Mouse (Mus musculus) CH12F3 (cell line): ENCODE results near the gene Zswim3.

Experiments used
- in situ Hi-C: fragments of 300-500 bp; cut with MboI; formaldehyde crosslinking; loops from 2 replicates; pipeline ENCODE4 v1.14.3; 2020; ENCODE audit warnings: low sequenced_read_pairs

Zswim3 gene

GRCm38 (mm10) chr2:164804533-164805331 is at the start of gene Zswim3, which contains the start of gene Acot8:
Gene Zswim3 (plus strand): TSS chr2:164805098.
Gene Acot8 (minus strand): TSS chr2:164804882.
- in situ Hi-C loops, result no loop called here

DNA sequence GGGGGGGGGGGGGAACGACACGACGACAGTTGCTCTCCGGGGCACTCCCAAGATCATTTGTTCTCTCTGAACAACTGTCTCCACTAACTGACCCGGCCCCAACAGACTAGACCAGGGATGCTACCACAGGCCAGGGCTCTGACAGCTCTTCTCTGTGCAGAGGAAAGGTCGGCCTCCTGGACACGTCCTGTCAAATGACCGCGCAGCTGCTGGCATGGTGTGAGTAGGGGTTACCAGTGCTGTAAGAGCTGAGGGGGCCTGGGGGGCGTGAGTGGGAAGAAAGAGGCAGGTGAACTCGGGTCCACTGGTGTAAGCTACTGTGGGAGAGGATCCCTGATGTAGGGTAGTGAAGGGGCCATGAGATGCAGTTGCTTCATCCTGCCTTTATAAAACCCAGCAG is 47.1 kb upstream of the Zswim3 start:
- in situ Hi-C loops, result no loop called here

DNA sequence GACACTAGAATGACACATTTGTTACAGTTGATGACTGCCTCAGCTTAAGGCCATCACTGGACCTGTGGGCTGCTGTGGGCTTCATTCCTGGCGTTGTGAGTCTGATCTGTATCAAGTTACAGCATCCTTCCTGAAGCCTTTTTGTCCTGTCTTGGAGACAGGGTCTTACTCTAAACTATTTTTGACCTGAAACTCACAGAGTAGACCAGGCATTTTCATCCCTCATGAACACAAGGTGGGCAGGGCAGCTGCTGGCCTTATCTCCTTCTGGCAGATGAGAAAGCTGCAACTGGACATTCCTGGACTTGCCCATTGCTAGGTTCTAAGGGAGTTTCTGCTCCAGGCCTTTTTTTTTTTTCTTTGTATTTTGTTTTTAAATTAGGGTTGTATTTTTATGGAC is 46.2 kb upstream of the Zswim3 start:
- in situ Hi-C loops, result no loop called here

GRCm38 (mm10) chr2:164760059-164760833 is 44.7 kb upstream of the Zswim3 start:
- in situ Hi-C loops, result no loop called here

- in situ Hi-C loops, result no loop called here
Observed at GRCm38 (mm10) chr2:164761502-164761901, 43.4 kb upstream of the Zswim3 start.

GRCm38 (mm10) chr2:164761971-164762370 is 42.9 kb upstream of the Zswim3 start:
- in situ Hi-C loops, result no loop called here

DNA sequence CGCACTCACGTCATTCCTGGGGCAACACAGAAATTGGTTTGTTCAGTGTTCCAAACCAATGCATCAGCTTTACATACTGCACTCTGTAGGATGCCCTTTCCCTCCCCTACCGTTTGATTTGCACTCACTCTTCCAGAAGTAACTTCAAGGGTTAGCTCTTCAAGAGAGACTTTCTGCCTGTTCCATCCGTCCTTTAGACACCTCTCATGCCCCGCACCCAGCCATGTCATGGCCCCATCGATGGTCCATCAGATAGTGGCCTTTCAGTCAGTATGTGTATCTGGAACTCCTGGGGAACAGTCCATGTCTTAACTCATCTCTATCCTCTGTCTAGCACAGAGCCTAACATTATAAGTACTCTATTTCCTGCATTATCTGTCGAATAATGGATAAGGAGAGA is 42.3 kb upstream of the Zswim3 start:
- in situ Hi-C loops, result no loop called here

DNA sequence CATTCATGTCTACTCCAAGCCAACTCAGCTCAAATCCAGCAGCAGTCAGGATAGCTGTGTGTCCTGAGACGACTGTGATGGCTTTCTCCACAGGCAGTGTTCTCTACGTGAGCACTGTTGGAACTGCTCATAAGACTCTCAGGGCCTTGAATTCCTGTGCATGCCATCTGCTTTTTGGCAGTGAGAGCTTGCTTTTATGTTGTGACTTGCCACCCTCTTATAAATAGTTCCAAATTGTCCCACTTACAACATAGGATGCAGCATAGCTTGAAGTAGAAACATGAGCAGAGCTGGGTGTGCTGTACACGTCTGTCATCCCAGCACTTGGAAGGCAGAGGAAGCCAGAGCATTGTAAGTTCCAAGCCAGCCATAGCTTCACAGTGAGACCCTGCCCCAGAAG is 39.1 kb upstream of the Zswim3 start:
- in situ Hi-C loops, result no loop called here

GRCm38 (mm10) chr2:164767812-164768540 is 36.9 kb upstream of the Zswim3 start:
- in situ Hi-C loops, result no loop called here

GRCm38 (mm10) chr2:164769258-164770037 is 35.5 kb upstream of the Zswim3 start, which contains the start of gene Ube2c:
Gene Ube2c (plus strand): TSS chr2:164769898.
- in situ Hi-C loops, result no loop called here

GRCm38 (mm10) chr2:164770279-164770678 is 34.6 kb upstream of the Zswim3 start:
- in situ Hi-C loops, result no loop called here

- in situ Hi-C loops, result no loop called here
Observed at GRCm38 (mm10) chr2:164771123-164771522, 33.8 kb upstream of the Zswim3 start.

- in situ Hi-C loops, result no loop called here
Observed at GRCm38 (mm10) chr2:164773229-164773988, 31.5 kb upstream of the Zswim3 start.

DNA sequence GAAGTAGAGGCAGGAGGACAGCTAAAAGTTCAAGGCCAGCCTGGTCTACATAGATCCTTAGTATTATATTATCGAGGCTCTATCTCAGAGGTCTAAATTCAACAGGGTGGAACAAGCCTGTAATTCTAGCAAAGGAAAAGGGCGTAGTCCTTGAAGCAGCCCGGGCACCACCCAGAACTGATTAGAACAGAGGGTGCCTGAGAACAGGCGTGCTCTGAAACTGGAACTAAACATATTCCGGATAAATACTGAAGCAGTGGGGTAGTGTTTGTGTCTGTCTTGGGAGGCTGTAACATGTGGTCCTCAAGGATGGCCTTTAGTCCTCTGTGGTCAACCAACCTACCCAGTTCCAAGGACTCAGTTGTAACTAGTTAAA is 30.9 kb upstream of the Zswim3 start:
- in situ Hi-C loops, result no loop called here

- in situ Hi-C loops, result no loop called here
Observed at GRCm38 (mm10) chr2:164776130-164776529, 28.8 kb upstream of the Zswim3 start.

- in situ Hi-C loops, result no loop called here
Observed at GRCm38 (mm10) chr2:164776801-164777200, 28.1 kb upstream of the Zswim3 start.

DNA sequence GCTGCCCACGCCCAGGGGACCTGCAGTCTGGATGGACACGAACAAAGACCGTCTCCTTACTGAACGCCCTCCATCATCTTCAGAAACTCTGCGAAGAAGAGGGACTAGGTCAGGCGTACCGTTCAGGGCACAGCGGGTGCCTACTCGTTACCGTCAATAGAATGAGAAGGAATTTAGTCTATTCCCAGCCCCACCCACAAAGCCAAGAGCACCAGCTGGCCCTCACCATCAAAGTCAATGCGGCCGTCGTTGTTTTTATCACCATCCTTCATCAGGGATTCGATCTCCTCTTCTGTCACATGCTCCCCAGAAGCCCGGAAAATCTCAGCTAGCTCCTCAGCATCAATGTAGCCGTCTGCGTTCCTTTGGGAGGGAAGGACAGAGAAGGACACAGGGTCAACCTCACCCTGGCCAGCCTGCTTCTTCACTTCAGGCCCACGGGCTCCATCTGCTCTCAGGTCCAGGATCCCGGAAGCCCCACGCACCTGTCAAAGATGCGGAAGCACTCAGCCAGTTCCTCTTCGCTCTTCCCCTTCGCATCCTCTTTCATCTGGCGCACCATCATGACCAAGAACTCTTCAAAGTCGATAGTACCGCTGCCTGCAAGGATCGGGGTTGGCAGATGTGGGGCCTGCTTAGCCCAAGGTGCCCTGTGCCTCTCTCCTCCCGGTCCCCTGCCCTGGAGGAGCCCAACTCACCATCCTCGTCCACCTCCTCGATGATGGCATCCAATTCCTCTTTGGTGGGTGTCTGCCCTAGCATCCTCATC is 27.5 kb upstream of the Zswim3 start:
- in situ Hi-C loops, result no loop called here

- in situ Hi-C loops, result no loop called here
Observed at GRCm38 (mm10) chr2:164778015-164778287, 26.9 kb upstream of the Zswim3 start.

- in situ Hi-C loops, result no loop called here
Observed at GRCm38 (mm10) chr2:164778809-164779208, 26.1 kb upstream of the Zswim3 start.
